Mouse (Mus musculus) forebrain, embryonic 16.5 days (tissue): Measurements from ENCODE around the gene Smpdl3b. TPM values are rescaled to one million over a fixed set of nuclear protein-coding genes. Genes with fewer than 3 reads are reported as not detected.

Experiments
- ATAC-seq: fragments of 200-750 bp; cut with Nextera tagmentation; 2 replicates; pipeline ENCODE4 v1.8.0; 2017; ENCODE audit warnings: mild to moderate bottlenecking, moderate library complexity
- H3K27ac ChIP-seq: fragments of 300-500 bp; sonication (generic); 2 replicates; pipeline ENCODE4 v1.5.1; 2014; ENCODE audit warnings: low read length, control low read depth
- H3K27me3 ChIP-seq: fragments of 300-500 bp; sonication (generic); replicated peaks from 2 replicates; pipeline ENCODE4 v1.6.1; 2014; ENCODE audit warnings: low read length; ENCODE audit not compliant: control insufficient read depth, insufficient read depth
- H3K36me3 ChIP-seq: fragments of 300-500 bp; sonication (generic); 2 replicates; pipeline ENCODE4 v1.6.1; 2014; ENCODE audit not compliant: control insufficient read depth, insufficient read depth
- H3K4me1 ChIP-seq: fragments of 300-500 bp; sonication (generic); replicated peaks from 2 replicates; pipeline ENCODE4 v1.6.1; 2014; ENCODE audit warnings: low read length; ENCODE audit not compliant: control insufficient read depth, insufficient read depth
- H3K4me2 ChIP-seq: fragments of 300-500 bp; sonication (generic); 2 replicates; pipeline ENCODE4 v1.6.1; 2014; ENCODE audit warnings: mild to moderate bottlenecking, low read length, control low read depth
- H3K4me3 ChIP-seq: fragments of 300-500 bp; sonication (generic); replicated peaks from 2 replicates; pipeline ENCODE4 v1.5.1; 2014; ENCODE audit warnings: mild to moderate bottlenecking, low read length, control low read depth
- H3K9ac ChIP-seq: fragments of 300-500 bp; sonication (generic); replicated peaks from 2 replicates; pipeline ENCODE4 v1.6.1; 2014; ENCODE audit warnings: low read depth, low read length, control low read depth
- H3K9me3 ChIP-seq: fragments of 300-500 bp; sonication (generic); 2 replicates; pipeline ENCODE4 v1.6.1; 2016; ENCODE audit warnings: low read length; ENCODE audit not compliant: control insufficient read depth
- WGBS: fragments of 180-500 bp; shearing (Covaris S2); extraction: QIAGEN DNeasy Blood & Tissue Kit; methylation state at CpG from one replicate; pipeline ENCODE4 v1.1.7; 2014; 5-methylcytosine and 5-hydroxymethylcytosine counted together
- polyA plus RNA-seq: library from polyadenylated mRNA; unstranded; fragments of >200 nt; fragmentation: Nextera tagmentation; extraction: Ambion mirVana; gene quantifications from 2 replicates; pipeline ENCODE4 v1.2.1, GENCODE M21; 2015

Smpdl3b gene
- polyA plus RNA-seq, result 1.0 and 1.6 TPM in 2 replicates

DNA sequence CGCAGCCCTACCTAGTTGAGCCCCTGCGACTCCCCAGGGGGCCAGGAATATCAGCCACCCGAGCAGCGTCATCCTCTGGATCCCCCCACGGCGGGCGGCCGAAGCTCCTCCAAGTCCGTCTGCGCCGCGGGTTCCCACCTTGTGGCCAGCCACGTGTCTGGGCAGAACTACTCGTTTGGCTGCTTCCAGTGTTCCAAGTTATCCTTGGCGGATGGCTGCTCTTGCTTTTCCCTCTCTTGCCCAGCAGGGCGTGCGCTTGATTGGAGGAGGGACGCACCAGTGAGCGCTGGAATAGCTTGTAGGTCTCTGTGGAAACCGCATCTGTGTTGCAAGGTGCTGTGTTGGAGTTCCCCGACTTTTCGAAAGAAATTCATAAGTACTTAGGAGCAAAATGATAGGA, at the start of gene Smpdl3b:
Smpdl3b (minus strand) TSS at position 279 of the 400 bp plus-strand sequence.
- H3K27ac ChIP-seq, result no peak within 1 kb of the TSS
- H3K4me2 ChIP-seq, result peak within 1 kb of the TSS; percentile 80
- no peaks in the 10 kb centered on the region for H3K36me3 ChIP-seq
- peak within 1 kb of the TSS; percentile 46 for H3K9ac ChIP-seq
- H3K4me1 ChIP-seq, result peaks cover 4% of the 10 kb centered on the region
- WGBS, result under 1% methylated on average over 22 of the region's 22 CpGs
- no peaks in the 10 kb centered on the region for H3K9me3 ChIP-seq
- H3K4me3 ChIP-seq, result peak within 1 kb of the TSS; percentile 43
- peak; percentile 90 for ATAC-seq
- H3K27me3 ChIP-seq, result no peaks in the 10 kb centered on the region; the same call in 1 of the 2 replicates

DNA sequence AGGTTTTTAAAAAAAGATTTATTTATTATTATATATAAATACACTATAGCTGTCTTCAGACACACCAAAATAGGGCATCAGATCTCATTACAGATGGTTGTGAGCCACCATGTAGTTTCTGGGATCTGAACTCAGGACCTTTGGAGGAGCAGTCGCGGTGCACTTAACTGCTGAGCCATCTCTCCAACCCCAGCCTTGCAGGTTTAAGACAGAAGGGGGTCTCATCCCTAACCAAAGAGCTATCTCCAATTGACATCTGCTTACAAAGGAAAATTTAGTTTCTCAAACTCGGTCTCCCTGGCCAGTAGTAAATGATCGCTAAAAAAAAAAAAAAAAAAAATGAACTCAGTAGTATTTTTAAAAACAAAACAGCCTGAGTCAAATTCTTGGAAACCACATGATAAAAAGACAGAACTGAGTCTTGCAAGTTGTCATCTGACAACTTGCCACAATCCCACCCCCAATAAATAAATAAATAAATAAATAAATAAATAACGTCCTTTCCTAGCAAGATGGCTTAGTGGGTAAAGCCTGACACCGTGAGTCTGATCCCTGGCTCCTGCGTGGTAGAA, 49.7 kb upstream of the Smpdl3b start:
- no peaks in the 10 kb centered on the region for H3K4me1 ChIP-seq
- H3K4me3 ChIP-seq, result no peak overlapping the region
- 90% methylated on average over 7 of the region's 7 CpGs for WGBS
- no peaks in the 10 kb centered on the region for H3K9me3 ChIP-seq
- no peak overlapping the region for H3K4me2 ChIP-seq
- no peak overlapping the region for H3K9ac ChIP-seq
- H3K36me3 ChIP-seq, result no peaks in the 10 kb centered on the region
- H3K27ac ChIP-seq, result no peak overlapping the region
- ATAC-seq, result no peak
- no peaks in the 10 kb centered on the region for H3K27me3 ChIP-seq

DNA sequence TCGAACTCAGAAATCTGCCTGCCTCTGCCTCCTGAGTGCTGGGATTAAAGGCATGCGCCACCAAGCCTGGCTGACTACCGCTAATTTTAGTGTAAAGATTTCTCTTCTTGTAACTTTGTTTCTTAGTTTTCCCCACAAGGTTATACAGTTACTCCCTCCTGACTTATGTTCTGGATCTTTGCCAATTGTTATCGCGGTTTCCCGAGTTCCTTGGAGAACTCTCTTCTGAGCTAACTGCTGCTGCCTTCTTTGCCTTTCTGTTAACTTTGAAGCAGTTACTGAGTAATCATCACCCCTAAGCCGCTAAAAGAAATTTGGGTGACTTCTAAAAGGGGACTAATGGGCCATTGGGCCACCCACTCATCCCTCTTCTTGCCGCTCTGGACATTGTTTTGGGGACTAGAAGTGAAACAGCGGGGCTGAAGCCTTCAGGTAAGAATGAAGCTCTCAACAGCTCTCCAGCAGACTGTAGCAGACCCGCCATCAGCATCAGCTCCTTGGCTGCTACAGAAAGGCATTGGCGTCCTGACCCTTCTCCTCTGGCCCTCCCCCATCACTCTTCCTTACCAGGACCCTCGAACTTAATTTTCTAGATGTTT, 48.6 kb upstream of the Smpdl3b start:
- no peak overlapping the region for H3K4me2 ChIP-seq
- no peaks in the 10 kb centered on the region for H3K27me3 ChIP-seq
- no peak overlapping the region for H3K9ac ChIP-seq
- H3K4me1 ChIP-seq, result no peaks in the 10 kb centered on the region
- H3K9me3 ChIP-seq, result no peaks in the 10 kb centered on the region
- WGBS, result 92% methylated on average over 12 of the region's 12 CpGs
- no peak overlapping the region for H3K27ac ChIP-seq
- no peaks in the 10 kb centered on the region for H3K36me3 ChIP-seq
- no peak for ATAC-seq
- no peak overlapping the region for H3K4me3 ChIP-seq

DNA sequence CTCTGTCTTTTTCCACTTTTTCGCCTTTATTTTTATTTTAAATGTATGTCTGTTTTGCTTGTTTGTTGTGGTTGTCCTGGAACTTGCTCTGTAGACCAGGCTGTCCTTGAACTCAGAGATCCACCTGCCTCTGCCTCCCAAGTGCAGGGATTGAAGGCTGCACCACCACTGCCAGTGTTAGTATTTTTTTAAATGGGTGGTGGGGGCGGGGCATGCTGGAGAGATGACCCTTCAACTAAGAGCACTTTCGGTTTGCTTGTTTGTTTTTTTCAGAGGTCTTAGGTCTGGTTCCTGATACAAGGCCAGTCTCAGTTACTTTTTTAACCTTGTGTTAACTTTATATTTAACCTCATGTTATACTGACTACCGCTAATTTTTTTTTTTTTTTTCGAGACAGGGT, 48.1 kb upstream of the Smpdl3b start:
- no peak overlapping the region for H3K4me2 ChIP-seq
- no peak overlapping the region for H3K4me3 ChIP-seq
- 79% methylated on average over 5 of the region's 5 CpGs for WGBS
- H3K9ac ChIP-seq, result no peak overlapping the region
- no peak overlapping the region for H3K27ac ChIP-seq
- no peaks in the 10 kb centered on the region for H3K9me3 ChIP-seq
- no peaks in the 10 kb centered on the region for H3K4me1 ChIP-seq
- H3K36me3 ChIP-seq, result no peaks in the 10 kb centered on the region
- no peaks in the 10 kb centered on the region for H3K27me3 ChIP-seq
- ATAC-seq, result no peak

DNA sequence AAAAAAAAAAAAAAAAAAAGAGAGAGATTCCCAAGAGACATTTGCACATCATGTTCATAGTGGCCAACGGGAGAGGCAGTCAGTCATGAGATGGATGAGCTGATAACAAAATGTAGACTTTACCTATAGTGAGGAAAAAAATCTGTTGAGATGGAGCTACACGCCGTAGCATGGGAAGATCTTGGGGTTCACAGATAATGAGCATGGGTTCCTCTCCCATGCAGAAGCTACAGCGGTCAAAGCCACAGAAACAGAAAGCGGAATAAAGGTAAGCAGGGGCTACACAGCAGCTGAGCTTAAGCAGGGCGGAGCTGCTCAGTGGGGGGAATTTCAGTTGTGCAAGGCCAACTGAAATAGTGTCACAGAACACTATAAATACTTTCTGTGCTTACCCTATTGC, 47.3 kb upstream of the Smpdl3b start:
- Histone ChIP-seq H3K4me1 (no peaks in the 10 kb centered on the region), H3K9me3 (no peaks in the 10 kb centered on the region), H3K9ac (no peak overlapping the region), H3K27me3 (no peaks in the 10 kb centered on the region), H3K27ac (no peak overlapping the region), H3K4me2 (no peak overlapping the region), H3K36me3 (no peaks in the 10 kb centered on the region), H3K4me3 (no peak overlapping the region)
- 89% methylated on average over 6 of the region's 6 CpGs for WGBS
- ATAC-seq, result no peak

DNA sequence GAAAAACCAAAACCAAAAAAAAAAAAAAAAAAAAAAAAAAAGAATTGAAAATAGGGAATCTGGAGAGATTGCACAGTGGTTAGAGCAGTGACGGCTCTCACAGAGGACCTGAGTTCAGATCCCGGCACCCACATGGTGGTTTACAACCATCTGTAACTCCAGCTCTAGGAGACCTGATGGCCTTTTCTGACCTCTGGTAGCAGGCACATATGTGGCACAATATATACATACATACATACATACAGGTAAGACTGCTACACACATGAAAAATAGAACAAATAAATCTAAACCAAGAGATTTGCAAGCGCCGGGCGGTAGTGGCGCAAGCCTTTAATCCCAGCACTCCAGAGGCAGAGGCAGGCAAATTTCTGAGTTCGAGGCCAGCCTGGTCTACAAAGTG, 46.8 kb upstream of the Smpdl3b start:
- Histone ChIP-seq H3K9me3 (no peaks in the 10 kb centered on the region), H3K4me3 (no peak overlapping the region), H3K9ac (no peak overlapping the region), H3K27ac (no peak overlapping the region), H3K4me2 (no peak overlapping the region), H3K27me3 (no peaks in the 10 kb centered on the region), H3K4me1 (no peaks in the 10 kb centered on the region), H3K36me3 (no peaks in the 10 kb centered on the region)
- ATAC-seq, result no peak
- WGBS, result 96% methylated on average over 7 of the region's 7 CpGs

DNA sequence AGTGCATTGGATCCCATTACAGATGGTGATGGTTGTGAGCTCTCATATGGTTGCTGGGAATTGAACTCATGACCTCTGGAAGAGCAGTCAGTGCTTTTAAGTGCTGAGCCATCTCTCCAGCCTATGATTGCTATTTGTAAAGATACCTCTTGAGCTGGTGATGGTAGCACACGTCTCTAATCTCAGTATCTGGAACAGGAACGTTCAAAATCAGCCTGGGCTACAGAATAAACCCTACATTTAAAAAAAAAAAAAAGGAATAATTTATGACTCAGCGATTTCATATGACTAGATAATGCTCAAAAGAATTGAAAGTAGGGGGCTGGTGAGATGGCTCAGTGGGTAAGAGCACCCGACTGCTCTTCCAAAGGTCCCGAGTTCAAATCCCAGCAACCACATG, 46.2 kb upstream of the Smpdl3b start:
- H3K4me1 ChIP-seq, result no peaks in the 10 kb centered on the region
- H3K4me2 ChIP-seq, result no peak overlapping the region
- no peaks in the 10 kb centered on the region for H3K9me3 ChIP-seq
- no peaks in the 10 kb centered on the region for H3K36me3 ChIP-seq
- no peak for ATAC-seq
- H3K27ac ChIP-seq, result no peak overlapping the region
- no peak overlapping the region for H3K4me3 ChIP-seq
- 91% methylated on average over 5 of the region's 5 CpGs for WGBS
- no peak overlapping the region for H3K9ac ChIP-seq
- H3K27me3 ChIP-seq, result no peaks in the 10 kb centered on the region

DNA sequence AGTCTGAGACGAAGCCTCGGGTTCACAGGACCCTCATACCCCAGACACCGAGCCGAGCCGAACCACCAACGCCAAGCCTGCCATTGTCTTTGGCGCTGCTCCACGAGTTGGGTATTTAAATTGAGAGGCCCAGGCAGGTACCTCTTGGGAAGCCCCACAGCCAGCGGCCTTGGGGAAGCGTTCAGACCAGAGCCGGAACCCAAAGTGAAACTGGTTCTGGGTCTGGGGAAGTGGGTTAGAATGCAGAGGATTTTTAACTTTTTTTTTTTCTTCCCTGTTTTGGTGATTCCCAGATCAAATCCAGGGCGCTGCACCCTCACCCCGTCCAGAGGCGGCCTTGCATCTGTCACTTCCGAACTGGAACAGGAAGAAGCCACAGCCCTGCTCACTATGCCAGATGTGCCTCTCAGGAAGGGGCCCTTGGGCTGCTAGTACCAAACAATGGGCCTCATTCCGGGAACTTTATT, 45.2 kb upstream of the Smpdl3b start:
- 68% methylated on average over 16 of the region's 16 CpGs for WGBS
- Histone ChIP-seq H3K9me3 (no peaks in the 10 kb centered on the region), H3K27ac (no peak overlapping the region), H3K36me3 (no peaks in the 10 kb centered on the region), H3K9ac (no peak overlapping the region), H3K4me1 (no peaks in the 10 kb centered on the region), H3K4me2 (no peak overlapping the region), H3K4me3 (no peak overlapping the region), H3K27me3 (no peaks in the 10 kb centered on the region)
- no peak for ATAC-seq

DNA sequence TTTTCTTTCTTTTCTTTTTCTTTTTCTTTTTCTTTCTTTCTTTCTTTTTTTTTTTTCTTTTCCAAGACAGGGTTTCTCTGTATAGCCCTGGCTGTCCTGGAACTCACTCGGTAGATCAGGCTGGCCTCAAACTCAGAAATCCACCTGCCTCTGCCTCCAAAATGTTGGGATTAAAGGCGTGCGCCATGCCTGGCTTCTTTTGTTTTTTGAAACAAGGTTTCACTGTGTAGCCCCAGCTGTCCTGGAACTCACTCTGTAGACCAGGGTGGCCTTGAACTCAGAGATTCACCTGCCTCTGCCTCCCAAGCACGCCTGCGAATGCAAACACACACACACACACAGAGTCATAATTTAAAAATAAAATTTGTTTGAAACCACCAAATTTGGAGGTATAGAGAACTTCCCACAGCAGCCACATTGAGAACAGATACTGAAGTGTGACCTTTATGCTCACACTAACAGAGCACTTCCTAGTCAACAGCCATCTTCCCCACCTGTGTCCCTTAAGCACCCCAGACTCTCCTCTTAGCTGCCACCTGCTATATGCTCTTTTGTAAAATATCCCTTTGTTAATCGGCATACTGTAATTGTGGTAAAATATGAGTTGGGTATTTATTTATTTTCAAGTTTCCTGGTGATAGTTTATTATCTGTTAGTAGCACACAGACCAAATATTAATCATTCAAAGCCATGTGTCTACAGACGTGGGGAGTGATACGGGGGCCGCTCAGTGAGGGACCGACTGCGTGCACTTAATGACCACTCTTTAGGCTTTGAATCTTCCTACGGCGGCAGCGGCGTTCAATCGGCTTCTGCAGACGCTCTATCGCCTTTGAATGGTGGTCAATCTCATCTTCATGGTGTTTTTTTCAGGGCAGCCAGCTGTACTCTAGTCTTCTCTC, 44.4 kb upstream of the Smpdl3b start:
- WGBS, result 93% methylated on average over 18 of the region's 18 CpGs
- Histone ChIP-seq H3K4me2 (no peak overlapping the region), H3K27me3 (no peaks in the 10 kb centered on the region), H3K9me3 (no peaks in the 10 kb centered on the region), H3K4me1 (no peaks in the 10 kb centered on the region), H3K4me3 (no peak overlapping the region), H3K36me3 (no peaks in the 10 kb centered on the region), H3K27ac (no peak overlapping the region), H3K9ac (no peak overlapping the region)
- ATAC-seq, result no peak
